Mouse (Mus musculus): ENCODE data around the gene Ing2.

DNA sequence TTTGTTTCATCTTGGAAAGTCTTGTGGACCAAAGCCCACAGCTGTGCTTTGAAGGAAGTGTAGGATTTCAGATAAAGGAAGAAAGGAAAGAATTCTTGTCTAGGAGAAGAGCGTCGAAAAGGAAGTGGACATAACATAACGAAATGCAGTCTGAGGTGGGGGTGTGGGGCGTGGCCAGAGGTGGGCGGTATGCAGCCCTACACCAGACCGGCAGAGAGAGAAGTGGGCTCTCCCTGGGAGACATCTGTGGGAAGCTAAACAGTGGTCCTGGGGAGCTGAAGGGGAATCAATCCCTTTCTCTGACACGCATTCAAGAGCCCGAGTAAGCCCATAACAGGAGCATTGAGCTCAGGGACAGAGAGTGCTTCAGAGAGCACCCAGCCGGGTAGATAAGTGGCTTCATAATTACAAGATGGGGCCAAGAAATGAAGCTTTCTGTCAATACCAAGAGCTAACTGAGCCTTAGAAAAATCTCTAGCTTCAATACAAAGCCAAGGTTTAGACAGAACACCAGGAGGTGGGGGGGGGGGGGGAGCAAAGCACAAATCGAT is 40.5 kb downstream of the Ing2 start:
- TF ChIP-seq POLR2A (IDR thresholded peaks at IDR 0.05; ENCODE audit: control insufficient read depth, low read depth, low read length) (no peak), CTCF (IDR thresholded peaks at IDR 0.05; ENCODE audit: control insufficient read depth, insufficient read depth, insufficient replicate concordance, low read depth, low read length) (no peak)
